Mouse (Mus musculus) olfactory bulb, adult 2 months (tissue): ENCODE measurements around the gene Mpig6b.

Experiments
- CTCF ChIP-seq: fragments of 200-500 bp; IDR thresholded peaks from 2 replicates; pipeline ENCODE4 v1.5.1; 2012; ENCODE audit warnings: low read depth, mild to moderate bottlenecking, low read length, moderate library complexity; ENCODE audit not compliant: insufficient read depth
- POLR2A ChIP-seq: fragments of 200-500 bp; IDR thresholded peaks from 2 replicates; pipeline ENCODE4 v1.6.1; 2012; ENCODE audit warnings: mild to moderate bottlenecking, low read depth, low read length, moderate library complexity; ENCODE audit not compliant: insufficient read depth

- TF ChIP-seq POLR2A (no peak), CTCF (no peak)
Measured at GRCm38 (mm10) chr17:35085208-35085865, 19.4 kb upstream of the Mpig6b start, which contains the start of gene Ly6g6f.
